Mouse (Mus musculus) lung, adult 2 months (tissue): ENCODE measurements around the gene Ift81.

Source experiments
- CTCF ChIP-seq: fragments of 200-500 bp; IDR thresholded peaks from 2 replicates; pipeline ENCODE4 v1.5.1; 2011; ENCODE audit warnings: mild to moderate bottlenecking, low read length, control low read depth; ENCODE audit not compliant: insufficient read depth
- POLR2A ChIP-seq: fragments of 200-500 bp; IDR thresholded peaks from 2 replicates; pipeline ENCODE4 v1.6.1; 2011; ENCODE audit warnings: low read depth, mild to moderate bottlenecking, control low read depth, low read length, borderline replicate concordance; ENCODE audit errors: extremely low read depth

- no peak for TF ChIP-seq CTCF
- TF ChIP-seq POLR2A, result no peak
Observed at GRCm38 (mm10) chr5:122552638-122553037, 61.7 kb downstream of the Ift81 start.
